Mouse (Mus musculus): ENCODE measurements around the gene Spint3.

The Spint3 gene

DNA sequence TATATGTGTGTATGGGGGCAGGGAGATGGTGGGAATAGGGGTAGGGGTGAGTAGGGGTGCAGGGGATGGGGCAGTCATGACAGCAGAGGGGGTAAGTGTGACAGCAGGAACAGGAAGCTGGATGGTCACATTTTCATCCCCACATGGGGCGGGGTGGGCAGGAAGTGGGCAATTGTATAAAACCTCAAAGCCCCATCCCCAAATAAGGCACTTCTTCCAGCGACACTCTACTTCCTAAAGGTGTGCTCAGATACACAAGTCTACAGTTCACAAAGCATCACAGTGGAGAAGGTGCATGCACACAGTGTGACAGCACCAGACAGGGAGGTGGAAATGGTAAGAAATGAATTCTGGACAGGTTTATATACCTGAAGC is 22.4 kb downstream of the Spint3 start:
- no peak for DNase-seq (ENCODE audit: low spot score in 2 of 2)

DNA sequence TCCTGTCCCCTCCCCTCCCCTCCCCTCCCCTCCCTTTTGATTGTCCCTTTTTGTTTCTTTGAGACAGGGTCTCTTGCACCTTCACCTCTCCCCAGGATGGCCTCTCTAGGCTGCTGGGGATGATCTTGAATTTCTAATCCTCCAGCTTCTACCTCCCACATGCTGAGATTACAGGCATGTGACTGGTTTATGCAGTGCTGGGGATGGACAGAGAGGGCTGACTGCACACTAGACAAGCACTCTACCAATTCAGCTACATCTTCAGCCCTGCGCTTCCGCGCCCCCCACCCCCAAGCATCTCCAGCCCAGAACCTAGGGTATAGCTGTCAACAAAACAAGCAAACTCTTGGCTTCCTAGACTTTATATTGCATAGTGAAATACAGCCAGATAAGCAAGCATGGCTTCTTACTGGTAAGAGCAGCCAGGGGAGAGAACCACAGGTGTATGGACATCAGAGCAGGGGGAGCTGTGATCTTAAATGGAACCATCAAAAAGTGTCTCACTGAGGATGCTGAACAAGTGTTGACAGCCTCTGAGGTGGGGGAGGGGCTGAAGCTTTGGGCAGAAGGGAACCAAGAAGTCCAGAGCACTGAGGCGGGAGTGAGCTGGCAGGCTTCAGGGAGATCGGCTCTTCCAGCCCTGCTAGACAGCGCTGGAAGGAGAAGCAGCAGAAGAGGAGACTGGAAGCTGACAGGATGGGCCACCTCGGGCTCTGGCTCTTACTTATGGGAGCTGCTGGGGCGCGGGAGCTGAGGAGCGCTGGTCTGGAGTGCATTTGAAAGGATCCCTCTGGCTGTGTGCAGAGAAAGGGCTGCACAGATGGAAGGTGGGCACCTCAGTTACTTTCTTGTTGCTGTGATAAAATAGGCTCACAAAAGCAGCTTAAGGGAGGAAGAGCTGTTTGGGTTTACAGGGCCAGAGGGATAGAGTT is 23.0 kb downstream of the Spint3 start:
- DNase-seq (ENCODE audit: low spot score in 2 of 2): no peak

DNA sequence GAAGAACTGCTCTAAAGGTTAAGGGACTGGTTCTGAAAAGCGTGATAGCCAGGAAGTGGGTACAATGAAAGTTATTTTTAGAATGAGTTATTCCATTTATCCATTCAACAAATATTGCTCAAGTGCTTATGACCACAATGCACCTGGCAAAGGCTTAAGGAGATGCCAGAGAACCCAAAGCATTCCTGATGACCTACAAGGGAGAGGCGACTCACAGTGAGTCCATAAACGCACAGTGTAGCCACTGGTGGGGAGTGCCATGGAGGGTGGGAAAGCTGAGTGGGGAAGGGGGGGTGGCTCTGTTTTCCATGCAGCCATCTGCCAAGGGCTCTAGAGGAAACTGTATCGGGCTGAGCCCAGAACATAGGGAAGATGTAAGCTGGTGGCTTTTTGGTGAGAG is 23.9 kb downstream of the Spint3 start:
- no peak for DNase-seq (ENCODE audit: low spot score in 2 of 2)

GRCm38 (mm10) chr2:164544454-164545097 is 28.7 kb downstream of the Spint3 start:
- DNase-seq (ENCODE audit: low spot score in 2 of 2): no peak

GRCm38 (mm10) chr2:164543745-164544144 is 29.5 kb downstream of the Spint3 start:
- DNase-seq (ENCODE audit: low spot score in 2 of 2): no peak

DNA sequence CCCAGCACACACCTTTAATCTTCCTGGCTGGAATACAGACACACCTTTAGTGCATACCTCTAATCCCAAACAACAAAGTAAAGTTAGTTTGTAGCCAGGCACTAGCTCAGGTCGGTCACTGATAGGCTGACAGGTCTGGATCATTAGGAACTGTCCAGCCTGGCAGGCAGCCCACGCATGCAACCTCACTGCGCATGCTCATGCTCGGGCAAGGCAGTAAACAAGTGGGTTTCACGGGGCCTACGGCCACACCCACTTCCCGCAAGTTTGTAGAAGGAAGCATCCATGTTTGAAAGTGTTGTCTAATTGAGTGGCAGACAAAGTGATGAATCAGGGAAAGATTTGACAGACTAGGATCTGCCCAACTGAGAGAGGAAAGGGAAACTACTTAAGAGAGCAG is 30.7 kb downstream of the Spint3 start:
- DNase-seq (ENCODE audit: low spot score in 2 of 2): no peak

DNA sequence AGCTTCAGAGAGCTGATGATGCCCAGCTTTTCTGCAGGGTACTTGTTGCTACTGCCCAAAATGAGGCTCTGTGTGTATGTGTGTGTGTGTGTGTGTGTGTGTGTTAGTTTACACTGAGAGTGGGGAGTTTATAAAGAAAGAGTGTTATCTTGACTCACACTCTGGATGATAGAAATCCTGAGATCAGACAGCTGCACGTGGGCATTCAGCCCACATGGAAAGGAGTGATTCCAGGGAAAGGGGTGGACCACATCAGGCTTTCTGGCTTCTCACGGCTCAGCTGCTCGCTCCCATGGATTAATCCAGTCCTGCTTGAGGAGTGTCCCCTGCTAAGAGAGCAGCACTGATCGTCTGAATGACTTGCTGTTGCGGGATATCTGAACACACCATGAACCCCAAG is 31.1 kb downstream of the Spint3 start:
- DNase-seq (ENCODE audit: low spot score in 2 of 2): no peak

DNA sequence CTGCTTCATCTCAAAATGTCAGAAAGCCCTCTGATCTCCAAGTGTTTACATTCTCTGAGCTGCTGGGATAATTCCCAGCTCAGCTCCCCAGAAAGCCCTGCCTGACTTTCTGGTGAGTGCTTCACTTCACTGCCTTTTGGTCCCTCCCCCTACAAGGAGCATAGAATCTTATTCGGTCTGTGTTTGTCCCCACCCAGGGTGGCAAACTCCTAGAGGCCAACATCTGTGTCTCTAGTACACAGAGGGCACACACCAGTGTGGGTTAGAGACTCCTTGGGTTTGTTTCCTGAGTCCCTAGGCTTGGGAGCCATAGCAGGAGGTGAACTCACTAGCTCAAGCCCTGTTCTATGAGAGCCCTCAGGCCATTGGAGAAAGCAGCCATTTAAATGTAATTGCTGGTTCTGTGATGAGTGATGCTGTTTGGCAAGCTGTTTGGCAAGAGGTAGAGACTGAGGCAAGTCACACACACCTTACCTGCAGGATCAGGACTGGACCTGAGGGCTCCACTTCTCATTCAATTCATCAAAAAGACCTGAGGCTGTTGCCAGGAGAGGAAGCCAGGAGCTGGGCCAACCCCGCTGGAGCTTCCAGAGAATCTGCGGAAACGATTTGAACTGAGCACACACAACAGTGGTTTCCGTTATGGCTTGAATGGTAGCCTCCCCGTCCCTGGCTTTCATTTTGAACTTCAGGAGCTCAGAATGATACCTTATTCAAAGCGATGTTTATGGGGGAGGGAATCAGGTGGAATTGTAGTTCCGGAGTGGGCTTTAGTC is 32.4 kb downstream of the Spint3 start:
- DNase-seq (ENCODE audit: low spot score in 2 of 2): no peak

DNA sequence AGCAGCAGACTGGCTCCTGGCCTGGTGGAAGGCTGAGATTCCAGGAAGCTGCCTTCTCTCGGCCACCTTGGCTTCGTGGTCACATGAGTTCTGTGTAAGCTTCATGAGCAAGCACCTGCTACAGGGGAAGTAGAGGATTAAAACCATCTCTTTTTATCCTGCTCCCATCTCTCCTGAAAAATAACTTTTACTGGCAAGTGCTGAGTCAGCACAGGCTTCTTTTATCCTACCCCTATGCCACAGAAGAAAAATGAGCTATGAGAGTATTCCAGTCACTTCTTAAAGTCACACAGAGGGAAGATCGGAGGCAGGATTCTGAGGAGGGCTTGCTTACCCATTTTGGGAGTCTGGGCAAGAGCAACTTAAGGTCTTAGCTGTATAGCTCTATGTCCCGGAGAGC is 36.3 kb downstream of the Spint3 start:
- no peak for DNase-seq (ENCODE audit: low spot score in 2 of 2)

DNA sequence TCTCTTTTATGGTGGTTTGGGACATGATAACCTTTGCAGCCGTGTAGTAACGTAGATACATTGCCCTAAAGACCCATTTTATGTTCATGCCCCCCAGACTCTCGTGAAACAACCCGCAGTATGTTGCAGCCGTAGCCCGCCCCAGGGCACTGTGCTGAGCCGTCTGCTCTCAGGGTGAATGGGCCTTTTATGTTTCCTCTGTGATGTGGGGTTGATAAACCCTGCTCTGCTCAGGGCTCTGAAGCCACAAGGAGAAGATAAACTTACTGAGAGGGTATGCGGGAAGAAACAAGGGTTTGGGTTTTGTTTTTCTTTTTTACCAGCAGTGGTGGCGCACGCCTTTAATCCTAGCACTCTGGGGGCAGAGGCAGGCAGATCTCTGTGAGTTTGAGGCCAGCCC is 38.9 kb downstream of the Spint3 start:
- DNase-seq (ENCODE audit: low spot score in 2 of 2): no peak

GRCm38 (mm10) chr2:164531169-164531568 is 42.1 kb downstream of the Spint3 start:
- peak; percentile 68 to 72 for DNase-seq (ENCODE audit: low spot score in 2 of 2)

DNA sequence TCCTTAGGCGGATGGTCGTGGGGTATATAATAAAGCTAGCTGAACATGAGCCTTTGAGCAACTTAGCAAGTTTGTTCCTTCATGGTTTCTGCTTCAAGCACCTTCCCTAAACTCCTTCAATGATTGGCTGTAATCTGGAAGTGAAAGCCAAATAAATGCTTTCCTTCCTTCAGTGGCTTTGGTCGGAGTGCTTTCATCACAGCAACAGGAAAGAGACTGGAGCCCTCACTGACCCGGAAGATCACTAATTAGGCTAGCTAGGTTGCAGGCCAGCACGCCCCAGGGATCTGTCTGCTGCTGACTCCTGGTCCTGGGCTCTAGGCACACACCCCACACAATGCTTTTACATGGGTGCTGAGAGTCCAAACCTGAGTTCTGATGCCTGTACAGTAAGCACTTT is 44.7 kb downstream of the Spint3 start:
- no peak for DNase-seq (ENCODE audit: low spot score in 2 of 2)

DNA sequence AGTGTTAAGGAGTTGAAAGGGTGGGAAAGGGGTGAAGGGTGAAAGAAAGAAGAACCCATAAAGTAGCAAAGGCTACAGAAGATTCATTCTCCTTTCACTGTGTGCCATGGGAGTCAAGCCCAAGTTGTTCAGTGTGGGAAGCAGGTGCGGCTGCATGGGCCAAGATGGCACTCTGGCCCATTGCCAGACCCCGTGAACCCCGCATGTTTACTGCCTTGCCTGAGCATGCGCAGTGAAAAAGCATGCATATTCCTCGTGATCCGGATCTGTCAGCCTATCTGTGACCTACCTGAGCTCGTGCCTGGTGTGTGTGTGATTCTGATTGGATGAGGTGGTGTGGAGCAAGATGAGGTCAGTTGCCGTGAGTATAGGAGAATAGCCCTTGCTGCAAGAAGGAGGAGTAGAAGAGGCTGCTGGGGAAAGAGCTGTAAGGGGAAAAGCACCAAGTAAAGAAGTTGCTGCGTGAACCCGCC is 49.9 kb downstream of the Spint3 start:
- peak in 1 of 2 experiments; percentile 53 for DNase-seq (ENCODE audit: low spot score in 2 of 2)

DNA sequence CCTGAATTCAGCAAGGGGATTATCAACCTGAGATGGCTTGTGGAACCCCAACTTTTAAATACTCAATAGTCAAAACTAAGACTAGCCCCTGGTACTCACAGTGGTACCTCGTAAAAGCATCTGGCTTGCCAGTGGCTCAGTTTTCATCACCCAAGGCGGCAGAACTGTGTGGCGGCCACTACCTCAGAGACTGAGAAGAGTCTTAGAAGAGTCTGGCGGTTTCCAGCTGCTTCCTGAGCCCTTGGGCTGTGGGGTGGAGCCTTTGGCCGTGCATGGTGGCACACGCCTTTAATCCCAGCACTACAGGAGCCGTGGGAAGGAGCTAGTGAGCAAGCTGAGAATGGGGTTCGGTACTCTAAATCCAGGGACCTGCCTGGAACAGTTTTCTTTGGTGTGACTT is 51.0 kb downstream of the Spint3 start:
- DNase-seq (ENCODE audit: low spot score in 2 of 2): no peak

- no peak for DNase-seq (ENCODE audit: low spot score in 2 of 2)
Observed at GRCm38 (mm10) chr2:164521841-164522240, 51.4 kb downstream of the Spint3 start.

- DNase-seq (ENCODE audit: low spot score in 2 of 2): peak in 1 of 2 experiments; percentile 64
Observed at GRCm38 (mm10) chr2:164520782-164521181, 52.5 kb downstream of the Spint3 start.

Data from urinary bladder, postnatal 36 days (tissue).